Mouse (Mus musculus): ENCODE results near the gene Golga3.
A peak's percentile ranks its signal among the peaks of the same experiment; 100 is the strongest.

The Golga3 gene

GRCm38 (mm10) chr5:110231638-110232037 is 55.1 kb downstream of the Golga3 start:
- peak; percentile 31 for DNase-seq (ENCODE audit: low spot score)

DNA sequence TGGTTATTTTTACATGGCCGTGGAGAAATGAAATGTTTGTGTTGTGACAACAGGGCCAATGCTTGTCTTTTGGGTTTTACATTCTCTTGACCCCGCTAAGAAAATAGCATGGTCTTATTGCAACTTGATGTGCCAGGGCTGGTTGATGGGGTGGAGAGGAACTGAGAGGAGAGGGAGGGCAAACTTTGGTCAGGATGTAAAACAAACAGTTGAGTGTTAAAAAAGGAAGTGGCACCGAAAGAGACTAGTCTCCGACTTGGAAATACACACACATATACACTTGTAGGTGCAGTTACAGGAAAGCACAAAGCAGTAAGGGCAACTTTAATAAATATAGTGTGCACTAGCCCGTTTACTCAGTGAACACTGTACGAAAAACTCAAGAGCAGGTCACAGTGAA is 55.8 kb downstream of the Golga3 start:
- no peak for DNase-seq (ENCODE audit: low spot score)

DNA sequence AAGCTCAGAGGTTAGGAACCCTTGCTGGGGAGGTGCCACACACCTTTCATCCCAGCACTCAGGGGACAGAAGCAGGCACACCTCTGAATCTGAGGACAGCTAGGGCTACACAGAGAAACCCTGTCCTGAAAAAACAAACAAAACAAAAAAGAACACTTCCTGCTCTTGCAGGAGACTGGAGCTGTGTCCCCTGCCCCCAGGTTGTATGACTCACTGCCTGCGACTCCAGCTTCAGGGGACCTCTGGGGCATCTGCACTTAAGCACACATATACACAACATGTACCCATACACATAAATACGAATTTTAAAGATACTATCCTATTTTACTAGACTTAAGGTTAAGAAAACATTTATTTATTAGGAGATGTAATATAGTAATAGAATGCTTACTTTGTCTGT is 67.6 kb downstream of the Golga3 start:
- DNase-seq (ENCODE audit: low spot score), result no peak

GRCm38 (mm10) chr5:110266941-110267340 is 90.4 kb downstream of the Golga3 start:
- no peak for DNase-seq (ENCODE audit: low spot score)

DNA sequence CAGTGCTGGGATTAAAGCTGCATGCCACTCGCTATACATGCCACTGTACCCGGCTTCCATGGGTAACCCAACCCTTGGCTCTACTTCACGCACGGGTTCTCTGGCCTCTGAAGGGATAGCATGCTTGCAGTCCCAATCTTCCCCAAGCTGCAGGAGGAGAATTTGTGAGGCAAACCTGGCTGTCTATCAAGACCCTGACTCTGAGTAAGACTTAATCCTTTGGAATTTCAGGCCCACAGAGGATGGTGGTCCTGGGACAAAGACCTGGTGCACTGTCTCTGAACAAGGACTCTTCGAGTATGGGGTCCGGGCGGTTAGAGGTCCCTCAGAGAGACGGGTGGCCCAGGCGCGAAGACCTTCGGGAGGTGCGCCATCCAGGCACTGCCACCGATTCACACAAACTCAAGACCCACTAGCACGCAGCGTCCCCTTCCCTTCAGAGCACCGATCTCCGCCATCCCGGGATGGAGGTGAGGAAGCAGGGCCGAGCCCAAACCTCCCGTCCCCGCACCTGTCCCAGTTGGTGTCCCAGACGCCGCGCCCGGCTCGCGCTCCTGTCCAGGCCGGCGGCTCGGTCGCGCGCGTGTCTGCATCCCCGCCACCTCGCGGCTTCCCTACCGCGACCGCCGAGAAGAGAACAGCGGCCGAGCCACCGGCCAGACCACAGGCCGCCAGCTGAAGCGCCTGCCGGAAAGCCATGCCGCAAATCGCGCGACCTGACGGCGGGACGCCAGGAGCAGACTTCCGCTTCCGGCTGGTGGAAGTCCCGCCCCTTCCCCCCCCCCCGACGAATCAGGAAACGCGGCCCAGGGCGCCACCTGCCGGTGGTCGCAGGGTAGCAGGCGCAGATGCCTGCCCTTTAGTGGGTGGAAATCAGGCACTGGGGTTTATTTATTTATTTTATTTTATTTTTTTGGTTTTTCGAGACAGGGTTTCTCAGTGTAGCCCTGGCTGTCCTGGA is 92.9 kb downstream of the Golga3 start, which contains the start of gene Pgam5:
Gene Pgam5, minus strand, starts transcription at position 773 of the 961 bp plus-strand sequence.
- peak; percentile 91 for DNase-seq (ENCODE audit: low spot score)

GRCm38 (mm10) chr5:110270242-110270641 is 93.7 kb downstream of the Golga3 start:
- peak; percentile 65 for DNase-seq (ENCODE audit: low spot score)

DNA sequence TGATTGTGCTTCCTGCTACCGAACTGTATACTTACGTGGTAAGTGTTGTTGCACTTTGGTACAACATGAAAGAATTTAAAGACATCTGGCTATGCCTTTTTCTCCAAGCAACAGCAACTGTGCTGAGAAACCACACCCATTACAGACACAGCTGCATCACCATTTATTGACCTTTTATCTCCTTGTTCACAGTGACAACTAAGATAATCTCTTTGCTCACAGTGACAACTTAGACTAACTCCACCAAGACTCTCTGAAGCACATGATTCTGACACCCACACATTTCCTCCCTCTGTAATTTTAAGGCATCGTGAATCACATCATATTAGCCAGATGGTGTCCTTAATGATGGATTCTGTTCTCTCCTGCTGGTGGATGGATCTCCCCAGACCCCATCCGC is 97.6 kb downstream of the Golga3 start:
- no peak for DNase-seq (ENCODE audit: low spot score)

DNA sequence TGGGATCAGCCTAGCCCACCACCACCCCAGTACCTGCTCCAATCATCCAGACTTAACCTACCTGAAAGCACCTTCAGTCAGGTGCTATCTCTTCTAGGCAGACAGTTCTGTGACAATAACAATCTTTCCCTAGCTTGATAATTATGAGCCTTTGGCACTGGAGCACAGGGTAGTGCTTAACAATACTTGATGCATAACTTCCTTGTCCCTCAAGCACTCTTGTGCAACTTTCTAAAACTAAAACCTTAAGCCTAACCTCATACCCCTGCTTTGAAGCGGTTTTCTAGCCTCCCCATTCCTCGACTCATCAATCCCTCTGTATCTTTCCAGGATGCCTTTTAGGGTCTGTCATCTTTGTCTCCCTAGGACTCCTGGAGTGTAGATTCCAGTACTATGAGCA is 98.3 kb downstream of the Golga3 start:
- DNase-seq (ENCODE audit: low spot score), result no peak
